Mouse (Mus musculus) hindbrain, embryonic 16.5 days (tissue): ENCODE results near the gene Zc3h12c. TPM values are rescaled to one million over a fixed set of nuclear protein-coding genes. Genes with fewer than 3 reads are reported as not detected.

Source experiments
- ATAC-seq: fragments of 200-750 bp; cut with Nextera tagmentation; 2 replicates; pipeline ENCODE4 v1.8.0; 2017; ENCODE audit warnings: moderate TSS enrichment, moderate library complexity
- H3K27ac ChIP-seq: fragments of 300-500 bp; sonication (generic); 2 replicates; pipeline ENCODE4 v1.5.1; 2014; ENCODE audit warnings: low read depth, mild to moderate bottlenecking, control low read depth, low read length, moderate library complexity
- H3K27me3 ChIP-seq: fragments of 300-500 bp; sonication (generic); replicated peaks from 2 replicates; pipeline ENCODE4 v1.6.1; 2014; ENCODE audit warnings: low read length; ENCODE audit not compliant: control insufficient read depth, insufficient read depth
- H3K36me3 ChIP-seq: fragments of 300-500 bp; sonication (generic); 2 replicates; pipeline ENCODE4 v1.6.1; 2014; ENCODE audit warnings: mild to moderate bottlenecking, low read length, moderate library complexity, mixed read lengths; ENCODE audit not compliant: control insufficient read depth, insufficient read depth
- H3K4me1 ChIP-seq: fragments of 300-500 bp; sonication (generic); 2 replicates; pipeline ENCODE4 v1.6.1; 2014; ENCODE audit warnings: low read depth, low read length; ENCODE audit not compliant: control insufficient read depth, insufficient read depth
- H3K4me2 ChIP-seq: fragments of 300-500 bp; sonication (generic); 2 replicates; pipeline ENCODE4 v1.6.1; 2014; ENCODE audit warnings: mild to moderate bottlenecking, low read length, control low read depth, moderate library complexity
- H3K4me3 ChIP-seq: fragments of 300-500 bp; sonication (generic); 2 replicates; pipeline ENCODE4 v1.5.1; 2014; ENCODE audit warnings: mild to moderate bottlenecking, low read length, control low read depth, moderate library complexity
- H3K9ac ChIP-seq: fragments of 300-500 bp; sonication (generic); 2 replicates; pipeline ENCODE4 v1.6.1; 2014; ENCODE audit warnings: low read depth, mild to moderate bottlenecking, control low read depth, low read length, moderate library complexity
- H3K9me3 ChIP-seq: fragments of 300-500 bp; sonication (generic); 2 replicates; pipeline ENCODE4 v1.6.1; 2014; ENCODE audit warnings: mild to moderate bottlenecking, low read length, moderate library complexity; ENCODE audit not compliant: control insufficient read depth
- WGBS: fragments of 180-500 bp; shearing (Covaris S2); extraction: QIAGEN DNeasy Blood & Tissue Kit; methylation state at CpG from one replicate; pipeline ENCODE4 v1.1.7; 2014; 5-methylcytosine and 5-hydroxymethylcytosine counted together
- polyA plus RNA-seq: library from polyadenylated mRNA; unstranded; fragments of >200 nt; fragmentation: Nextera tagmentation; extraction: Ambion mirVana; gene quantifications from 2 replicates; pipeline ENCODE4 v1.2.1, GENCODE M21; 2015

The Zc3h12c gene
- polyA plus RNA-seq, 1 experiment from 2014 or later: 3.0 TPM

DNA sequence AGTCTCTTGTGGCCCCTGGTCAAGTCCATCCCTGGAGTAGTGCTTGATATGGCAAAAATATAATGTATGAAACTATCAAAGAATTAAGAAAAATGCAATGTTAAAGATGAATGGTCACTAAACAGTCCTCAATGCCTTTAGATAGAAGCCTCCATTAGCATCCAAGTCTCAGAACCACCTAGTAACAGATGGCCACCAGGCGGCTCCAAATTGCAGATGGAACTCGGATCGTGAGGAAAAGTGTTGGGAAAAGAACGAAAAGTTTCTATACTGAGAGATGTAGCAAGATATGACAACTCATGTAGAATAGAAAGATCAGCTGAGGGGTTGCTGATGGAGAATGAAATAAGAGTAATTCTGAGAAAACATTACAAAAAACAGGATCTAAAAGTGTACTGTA, 38.0 kb downstream of the Zc3h12c start:
- Histone ChIP-seq H3K36me3 (peaks cover 8% of the 10 kb centered on the region), H3K9me3 (no peaks in the 10 kb centered on the region), H3K4me1 (peaks cover 3% of the 10 kb centered on the region; the same call in 1 of the 2 replicates), H3K4me3 (no peak overlapping the region), H3K27me3 (no peaks in the 10 kb centered on the region), H3K27ac (no peak overlapping the region), H3K9ac (no peak overlapping the region), H3K4me2 (no peak overlapping the region)
- WGBS: 78% methylated on average over 4 of the region's 4 CpGs
- ATAC-seq: no peak

GRCm38 (mm10) chr9:52125225-52125624, 43.1 kb downstream of the Zc3h12c start:
- Histone ChIP-seq H3K27me3 (no peaks in the 10 kb centered on the region), H3K4me3 (no peak overlapping the region), H3K36me3 (peaks cover 9% of the 10 kb centered on the region), H3K4me2 (no peak overlapping the region), H3K27ac (no peak overlapping the region), H3K9me3 (no peaks in the 10 kb centered on the region), H3K4me1 (no peaks in the 10 kb centered on the region), H3K9ac (no peak overlapping the region)
- WGBS: 93% methylated on average over 6 of the region's 6 CpGs
- ATAC-seq: no peak

DNA sequence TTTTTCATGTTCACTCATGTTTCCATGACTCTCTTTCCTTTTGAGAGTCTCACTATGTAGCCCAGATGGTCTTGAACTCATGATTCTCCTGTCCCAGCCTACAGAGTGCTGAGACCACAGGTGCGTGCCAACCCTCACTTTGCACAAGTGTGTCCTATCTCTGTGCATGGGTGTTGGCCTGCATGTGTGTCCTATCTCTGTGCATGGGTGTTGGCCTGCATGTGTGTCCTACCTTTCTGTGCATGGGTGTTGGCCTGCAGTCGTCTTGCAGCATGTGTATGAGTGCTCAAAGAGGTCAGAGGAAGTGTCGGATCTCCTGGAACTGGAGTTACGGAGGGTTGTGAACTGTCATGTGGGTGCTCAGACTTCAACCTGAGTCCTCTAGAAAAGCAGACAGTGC, 49.2 kb downstream of the Zc3h12c start:
- Histone ChIP-seq H3K4me3 (no peak overlapping the region), H3K27me3 (no peaks in the 10 kb centered on the region), H3K27ac (no peak overlapping the region), H3K36me3 (peaks cover 23% of the 10 kb centered on the region), H3K4me2 (no peak overlapping the region), H3K9me3 (no peaks in the 10 kb centered on the region), H3K4me1 (no peaks in the 10 kb centered on the region), H3K9ac (no peak overlapping the region)
- ATAC-seq: no peak
- WGBS: 95% methylated on average over 4 of the region's 4 CpGs

DNA sequence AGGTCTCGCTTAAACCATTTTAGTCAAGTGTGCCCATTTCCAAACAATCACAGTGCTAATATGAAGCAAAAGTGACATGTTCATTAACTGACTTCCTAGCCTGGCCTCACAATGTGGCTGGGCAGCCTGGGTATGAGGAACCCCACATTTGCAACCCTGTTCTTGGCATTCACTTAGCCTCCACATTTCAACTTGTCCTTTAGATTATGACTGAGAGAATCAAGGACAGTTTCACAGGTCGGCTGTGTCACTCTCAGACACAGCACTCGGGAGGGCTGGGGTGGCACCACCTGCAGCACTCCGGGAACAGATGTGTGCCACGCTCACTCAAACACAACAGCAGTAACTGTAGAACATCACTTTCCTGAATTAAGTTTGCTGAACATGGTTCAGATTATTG, 55.3 kb downstream of the Zc3h12c start:
- WGBS: 89% methylated on average over 5 of the region's 5 CpGs
- H3K27ac ChIP-seq: no peak overlapping the region
- no peaks in the 10 kb centered on the region for H3K4me1 ChIP-seq
- no peak overlapping the region for H3K4me3 ChIP-seq
- H3K4me2 ChIP-seq: no peak overlapping the region
- no peaks in the 10 kb centered on the region for H3K27me3 ChIP-seq
- H3K9ac ChIP-seq: no peak overlapping the region
- H3K9me3 ChIP-seq: no peaks in the 10 kb centered on the region
- H3K36me3 ChIP-seq: peaks cover 14% of the 10 kb centered on the region
- ATAC-seq: no peak

- WGBS: 85% methylated on average over 3 of the region's 3 CpGs
- H3K9ac ChIP-seq: no peak overlapping the region
- no peaks in the 10 kb centered on the region for H3K4me1 ChIP-seq
- no peaks in the 10 kb centered on the region for H3K27me3 ChIP-seq
- no peak overlapping the region for H3K27ac ChIP-seq
- no peak overlapping the region for H3K4me3 ChIP-seq
- H3K36me3 ChIP-seq: peaks cover 4% of the 10 kb centered on the region
- H3K4me2 ChIP-seq: no peak overlapping the region
- H3K9me3 ChIP-seq: no peaks in the 10 kb centered on the region
- ATAC-seq: no peak
Measured at GRCm38 (mm10) chr9:52110738-52111137, 57.6 kb downstream of the Zc3h12c start.

DNA sequence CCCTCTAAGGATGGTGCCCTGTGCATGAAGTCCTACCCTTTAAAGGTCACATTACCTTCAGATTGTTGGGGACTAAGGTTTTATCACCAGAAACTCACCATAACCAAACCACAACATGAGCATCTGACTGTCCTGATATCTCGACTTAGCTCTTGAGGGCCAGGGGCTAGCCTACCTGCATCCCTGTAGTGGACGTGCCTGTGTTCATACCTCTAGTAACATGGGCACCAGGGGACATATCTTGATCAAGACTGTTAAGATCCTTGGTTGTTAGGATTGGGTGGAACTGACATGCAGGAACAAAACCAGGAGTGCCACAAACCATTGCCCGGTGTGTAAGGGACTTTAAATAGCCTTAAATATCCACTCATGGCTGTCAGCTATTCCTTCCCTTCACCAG, 61.2 kb downstream of the Zc3h12c start:
- WGBS: 98% methylated on average over 3 of the region's 3 CpGs
- no peak for ATAC-seq
- H3K4me2 ChIP-seq: no peak overlapping the region
- no peaks in the 10 kb centered on the region for H3K36me3 ChIP-seq
- H3K9ac ChIP-seq: no peak overlapping the region
- H3K4me3 ChIP-seq: no peak overlapping the region
- no peaks in the 10 kb centered on the region; the same call in 1 of the 2 replicates for H3K4me1 ChIP-seq
- H3K9me3 ChIP-seq: no peaks in the 10 kb centered on the region
- H3K27me3 ChIP-seq: no peaks in the 10 kb centered on the region
- H3K27ac ChIP-seq: no peak overlapping the region

DNA sequence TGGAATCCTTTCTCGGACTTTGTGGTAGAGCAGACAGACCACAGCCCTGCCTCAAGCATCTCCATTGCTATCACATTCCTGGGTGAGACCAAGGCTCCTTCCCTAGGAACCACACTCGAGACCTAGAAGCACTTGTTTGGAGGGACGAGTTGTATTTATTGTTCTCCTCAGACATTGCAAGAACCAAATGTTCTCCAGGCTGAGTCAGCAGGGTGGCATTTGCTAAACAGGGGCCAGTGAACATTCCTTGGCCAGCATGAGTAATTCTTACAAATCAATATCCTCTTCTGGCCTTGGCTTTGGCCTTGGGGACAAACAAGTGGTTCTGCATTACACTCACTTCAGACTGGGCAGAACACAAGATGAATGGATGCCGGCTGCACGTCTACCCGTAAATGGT, 62.9 kb downstream of the Zc3h12c start:
- Histone ChIP-seq H3K4me2 (no peak overlapping the region), H3K9me3 (no peaks in the 10 kb centered on the region), H3K27me3 (no peaks in the 10 kb centered on the region), H3K9ac (no peak overlapping the region), H3K27ac (no peak overlapping the region), H3K4me1 (no peaks in the 10 kb centered on the region; the same call in 1 of the 2 replicates), H3K36me3 (no peaks in the 10 kb centered on the region), H3K4me3 (no peak overlapping the region)
- WGBS: 87% methylated on average over 6 of the region's 6 CpGs
- ATAC-seq: no peak

GRCm38 (mm10) chr9:52104225-52104615, 64.2 kb downstream of the Zc3h12c start:
- Histone ChIP-seq H3K27me3 (no peaks in the 10 kb centered on the region), H3K9ac (no peak overlapping the region), H3K4me2 (no peak overlapping the region), H3K36me3 (no peaks in the 10 kb centered on the region), H3K4me3 (no peak overlapping the region), H3K27ac (no peak overlapping the region), H3K4me1 (no peaks in the 10 kb centered on the region; the same call in 1 of the 2 replicates), H3K9me3 (no peaks in the 10 kb centered on the region)
- WGBS: 81% methylated on average over 8 of the region's 8 CpGs
- no peak for ATAC-seq

- no peak overlapping the region for H3K4me3 ChIP-seq
- H3K27me3 ChIP-seq: no peaks in the 10 kb centered on the region
- ATAC-seq: no peak
- H3K9ac ChIP-seq: no peak overlapping the region
- no peak overlapping the region for H3K4me2 ChIP-seq
- 83% methylated on average over 9 of the region's 9 CpGs for WGBS
- H3K36me3 ChIP-seq: no peaks in the 10 kb centered on the region
- H3K9me3 ChIP-seq: no peaks in the 10 kb centered on the region
- no peaks in the 10 kb centered on the region; the same call in 1 of the 2 replicates for H3K4me1 ChIP-seq
- no peak overlapping the region for H3K27ac ChIP-seq
Measured at GRCm38 (mm10) chr9:52103448-52104224, 64.7 kb downstream of the Zc3h12c start.
